Mouse (Mus musculus) heart, embryonic 12.5 days (tissue): ENCODE data around the gene Ap1ar. TPM values are rescaled to one million over a fixed set of nuclear protein-coding genes. Genes with fewer than 3 reads are reported as not detected.

Experiments
- ATAC-seq: fragments of 200-750 bp; cut with Nextera tagmentation; 2 replicates; pipeline ENCODE4 v1.8.0; 2017; ENCODE audit warnings: moderate TSS enrichment, moderate library complexity; ENCODE audit not compliant: insufficient number of reproducible peaks, low FRiP score
- H3K27ac ChIP-seq: fragments of 300-500 bp; sonication (generic); 2 replicates; pipeline ENCODE4 v1.5.1; 2016; ENCODE audit warnings: mild to moderate bottlenecking, moderate library complexity; ENCODE audit not compliant: poor library complexity, severe bottlenecking
- H3K27me3 ChIP-seq: fragments of 300-500 bp; sonication (generic); replicated peaks from 2 replicates; pipeline ENCODE4 v1.6.1; 2016; ENCODE audit warnings: mild to moderate bottlenecking, moderate library complexity
- H3K36me3 ChIP-seq: fragments of 300-500 bp; sonication (generic); 2 replicates; pipeline ENCODE4 v1.6.1; 2016; ENCODE audit warnings: mild to moderate bottlenecking, moderate library complexity
- H3K4me1 ChIP-seq: fragments of 300-500 bp; sonication (generic); replicated peaks from 2 replicates; pipeline ENCODE4 v1.6.1; 2016; ENCODE audit warnings: mild to moderate bottlenecking
- H3K4me2 ChIP-seq: fragments of 300-500 bp; sonication (generic); 2 replicates; pipeline ENCODE4 v1.6.1; 2016; ENCODE audit warnings: mild to moderate bottlenecking, moderate library complexity
- H3K4me3 ChIP-seq: fragments of 300-500 bp; sonication (generic); 2 replicates; pipeline ENCODE4 v1.5.1; 2016; ENCODE audit warnings: mild to moderate bottlenecking
- H3K9ac ChIP-seq: fragments of 300-500 bp; sonication (generic); 2 replicates; pipeline ENCODE4 v1.6.1; 2016; ENCODE audit warnings: mild to moderate bottlenecking, moderate library complexity
- H3K9me3 ChIP-seq: fragments of 300-500 bp; sonication (generic); replicated peaks from 2 replicates; pipeline ENCODE4 v1.6.1; 2016; ENCODE audit warnings: mild to moderate bottlenecking, moderate library complexity
- WGBS: fragments of 180-500 bp; shearing (Covaris S2); methylation state at CpG from one replicate; pipeline ENCODE4 v1.1.7; 2016; 5-methylcytosine and 5-hydroxymethylcytosine counted together
- polyA plus RNA-seq: library from polyadenylated mRNA; unstranded; fragments of >200 nt; fragmentation: Nextera tagmentation; extraction: Ambion mirVana; gene quantifications from 2 replicates; pipeline ENCODE4 v1.2.1, GENCODE M21; 2016

Ap1ar gene
- polyA plus RNA-seq: 37.0 and 44.8 TPM in 2 replicates

- Histone ChIP-seq H3K27me3 (peaks cover 10% of the 10 kb centered on the region), H3K36me3 (no peaks in the 10 kb centered on the region), H3K27ac (peak within 1 kb of the TSS; percentile 92), H3K4me2 (peak within 1 kb of the TSS; percentile 97), H3K9me3 (no peaks in the 10 kb centered on the region), H3K4me3 (peak within 1 kb of the TSS; percentile 95), H3K9ac (peak within 1 kb of the TSS; percentile 94), H3K4me1 (peaks cover 10% of the 10 kb centered on the region; the same call in 1 of the 2 replicates)
- peak; percentile 96 for ATAC-seq
- under 1% methylated on average over 82 of the region's 89 CpGs for WGBS
These were observed at the start of gene Ap1ar for GRCm38 (mm10) chr3:127837154-127837865. Ap1ar (minus strand) TSS chr3:127837523.

GRCm38 (mm10) chr3:127881684-127882083, 44.4 kb upstream of the Ap1ar start:
- no peak for ATAC-seq
- 52% methylated on average over 2 of the region's 2 CpGs for WGBS
- peaks cover 10% of the 10 kb centered on the region for H3K4me1 ChIP-seq
- H3K4me2 ChIP-seq: no peak overlapping the region
- no peak overlapping the region for H3K4me3 ChIP-seq
- no peaks in the 10 kb centered on the region for H3K9me3 ChIP-seq
- H3K27me3 ChIP-seq: no peaks in the 10 kb centered on the region
- H3K27ac ChIP-seq: no peak overlapping the region
- H3K36me3 ChIP-seq: no peaks in the 10 kb centered on the region
- no peak overlapping the region for H3K9ac ChIP-seq

GRCm38 (mm10) chr3:127879968-127880367, 42.6 kb upstream of the Ap1ar start:
- 81% methylated on average over 3 of the region's 3 CpGs for WGBS

GRCm38 (mm10) chr3:127875509-127875908, 38.2 kb upstream of the Ap1ar start:
- 94% methylated on average over 2 of the region's 2 CpGs for WGBS
- no peak overlapping the region for H3K27ac ChIP-seq

More at GRCm38 (mm10) chr3:127879968-127880367, 42.6 kb upstream of the Ap1ar start:
- ATAC-seq: no peak
- Histone ChIP-seq H3K27ac (no peak overlapping the region), H3K4me1 (peaks cover 10% of the 10 kb centered on the region), H3K9ac (no peak overlapping the region), H3K9me3 (peaks cover 4% of the 10 kb centered on the region; the same call in 1 of the 2 replicates), H3K4me2 (no peak overlapping the region), H3K27me3 (no peaks in the 10 kb centered on the region), H3K36me3 (peaks cover 2% of the 10 kb centered on the region; the same call in 1 of the 2 replicates), H3K4me3 (no peak overlapping the region)

GRCm38 (mm10) chr3:127875059-127875458, 37.7 kb upstream of the Ap1ar start:
- Histone ChIP-seq H3K4me1 (no peaks in the 10 kb centered on the region), H3K27me3 (no peaks in the 10 kb centered on the region), H3K9ac (no peak overlapping the region), H3K4me2 (no peak overlapping the region), H3K36me3 (peaks cover 2% of the 10 kb centered on the region; the same call in 1 of the 2 replicates), H3K27ac (no peak overlapping the region), H3K4me3 (no peak overlapping the region), H3K9me3 (peaks cover 4% of the 10 kb centered on the region; the same call in 1 of the 2 replicates)
- ATAC-seq: no peak
- WGBS: 91% methylated on average over 7 of the region's 7 CpGs

More at GRCm38 (mm10) chr3:127875509-127875908, 38.2 kb upstream of the Ap1ar start:
- Histone ChIP-seq H3K4me1 (no peaks in the 10 kb centered on the region), H3K27me3 (no peaks in the 10 kb centered on the region), H3K4me3 (no peak overlapping the region), H3K4me2 (no peak overlapping the region), H3K36me3 (peaks cover 2% of the 10 kb centered on the region; the same call in 1 of the 2 replicates), H3K9me3 (peaks cover 4% of the 10 kb centered on the region; the same call in 1 of the 2 replicates), H3K9ac (no peak overlapping the region)
- ATAC-seq: no peak

- H3K27ac ChIP-seq: no peak overlapping the region
- H3K9ac ChIP-seq: no peak overlapping the region
- H3K4me2 ChIP-seq: no peak overlapping the region
- H3K36me3 ChIP-seq: peaks cover 2% of the 10 kb centered on the region; the same call in 1 of the 2 replicates
- H3K9me3 ChIP-seq: peaks cover 4% of the 10 kb centered on the region; the same call in 1 of the 2 replicates
- no peaks in the 10 kb centered on the region for H3K27me3 ChIP-seq
- H3K4me1 ChIP-seq: no peaks in the 10 kb centered on the region
- no peak overlapping the region for H3K4me3 ChIP-seq
- no peak for ATAC-seq
- WGBS: 54% methylated on average over 4 of the region's 4 CpGs
These were observed 37.0 kb upstream of the Ap1ar start for GRCm38 (mm10) chr3:127874254-127874883.

GRCm38 (mm10) chr3:127871575-127871974, 34.3 kb upstream of the Ap1ar start:
- Histone ChIP-seq H3K9me3 (peaks cover 4% of the 10 kb centered on the region; the same call in 1 of the 2 replicates), H3K27me3 (no peaks in the 10 kb centered on the region), H3K36me3 (peaks cover 2% of the 10 kb centered on the region; the same call in 1 of the 2 replicates), H3K9ac (no peak overlapping the region), H3K27ac (no peak overlapping the region), H3K4me2 (peak overlapping the region; percentile 22; the same call in 1 of the 2 replicates), H3K4me1 (no peaks in the 10 kb centered on the region), H3K4me3 (no peak overlapping the region)
- 63% methylated on average over 9 of the region's 9 CpGs for WGBS
- ATAC-seq: no peak

GRCm38 (mm10) chr3:127868880-127869279, 31.6 kb upstream of the Ap1ar start:
- ATAC-seq: no peak
- no peak overlapping the region for H3K4me3 ChIP-seq
- H3K9me3 ChIP-seq: no peaks in the 10 kb centered on the region
- no peak overlapping the region for H3K4me2 ChIP-seq
- H3K9ac ChIP-seq: no peak overlapping the region
- no peaks in the 10 kb centered on the region for H3K27me3 ChIP-seq
- 0 out of 2 replicates have a peak, but pooled peaks cover 2% of the 10 kb centered on the region for H3K4me1 ChIP-seq
- H3K36me3 ChIP-seq: no peaks in the 10 kb centered on the region
- H3K27ac ChIP-seq: no peak overlapping the region
- WGBS: 89% methylated on average over 5 of the region's 5 CpGs

- Histone ChIP-seq H3K36me3 (no peaks in the 10 kb centered on the region), H3K27me3 (no peaks in the 10 kb centered on the region), H3K9ac (no peak overlapping the region), H3K4me1 (0 out of 2 replicates have a peak, but pooled peaks cover 4% of the 10 kb centered on the region), H3K4me3 (no peak overlapping the region), H3K27ac (no peak overlapping the region), H3K9me3 (no peaks in the 10 kb centered on the region), H3K4me2 (no peak overlapping the region)
- no peak for ATAC-seq
- WGBS: 87% methylated on average over 9 of the region's 9 CpGs
These were observed 30.9 kb upstream of the Ap1ar start for GRCm38 (mm10) chr3:127868046-127868758.

GRCm38 (mm10) chr3:127864242-127864641, 26.9 kb upstream of the Ap1ar start:
- Histone ChIP-seq H3K27ac (no peak overlapping the region), H3K36me3 (no peaks in the 10 kb centered on the region), H3K4me1 (0 out of 2 replicates have a peak, but pooled peaks cover 4% of the 10 kb centered on the region), H3K27me3 (no peaks in the 10 kb centered on the region), H3K4me2 (no peak overlapping the region), H3K4me3 (no peak overlapping the region), H3K9me3 (no peaks in the 10 kb centered on the region), H3K9ac (no peak overlapping the region)
- ATAC-seq: no peak
- 35% methylated on average over 2 of the region's 2 CpGs for WGBS
